9 mouse cellular contexts compared by ENCODE assay signal in genomic region chr3:131107301-131108093, GRCm38 (mm10). TPM values are rescaled to one million over a fixed set of nuclear protein-coding genes. Genes with fewer than 3 reads are reported as not detected.
DNase-seq lines count a peak whose midpoint lies in the region; ATAC-seq and TF ChIP-seq lines count a peak whose summit lies in the region.
"Had no signal": no experiment of that assay in that cellular context is flagged by ENCODE, and none has a peak within 500 bp of the region (broad histone marks: within the 10 kb centered on the region; RNA-seq: fewer than 3 reads in every experiment).

No protein-coding gene starts in this region.

- peaks cover 60% of the 10 kb centered on the region for H3K4me1 ChIP-seq in kidney, embryonic 15.5 days
- peaks cover 32% of the 10 kb centered on the region for H3K4me1 ChIP-seq in heart, embryonic 16.5 days (ENCODE audit: control insufficient read depth, insufficient read depth, low read length)
- no peaks in the 10 kb centered on the region; the same call in 1 of the 2 replicates for H3K4me1 ChIP-seq in midbrain, postnatal 0 days (ENCODE audit: insufficient read depth, low read length)

- no peak for TF ChIP-seq CTCF in midbrain, postnatal 0 days (IDR thresholded peaks at IDR 0.05)

- H3K27ac ChIP-seq in kidney, embryonic 15.5 days = 0 out of 2 replicates have a peak overlapping the region, but pooled peaks have one; percentile 28
- H3K27ac ChIP-seq in heart, embryonic 16.5 days (ENCODE audit: low read length) = no peak overlapping the region
- H3K27ac ChIP-seq in midbrain, postnatal 0 days (ENCODE audit: low read depth, low read length) = peak overlapping the region; percentile 72
- H3K27ac ChIP-seq: heart, adult 2 months had no signal

- H3K4me2 ChIP-seq in kidney, embryonic 15.5 days = peak overlapping the region; percentile 83
- H3K4me2 ChIP-seq in heart, embryonic 16.5 days (ENCODE audit: low read depth, low read length) = peak overlapping the region; percentile 90
- peak overlapping the region; percentile 67 for H3K4me2 ChIP-seq in midbrain, postnatal 0 days (ENCODE audit: low read depth, low read length, poor library complexity, severe bottlenecking)

- DNase-seq in kidney, adult 9 months = no peak
- peak; percentile 61 for DNase-seq in ZHBTc4 (ENCODE audit: low read depth, low spot score)
- no peak for DNase-seq in midbrain, postnatal 0 days (ENCODE audit: low spot score)
- DNase-seq in adrenal gland, postnatal 14 days = no peak
- DNase-seq in cerebellum, adult 18-20 months = no peak
- no peak for DNase-seq in spleen, postnatal 4 days (ENCODE audit: low spot score in 2 of 2)

- WGBS in kidney, embryonic 15.5 days = 1% methylated on average over 34 of the region's 34 CpGs
- 3% methylated on average over 34 of the region's 34 CpGs for WGBS in heart, embryonic 16.5 days
- WGBS in midbrain, postnatal 0 days = 5% methylated on average over 34 of the region's 34 CpGs

- H3K27me3 ChIP-seq in kidney, embryonic 15.5 days = peaks cover 90% of the 10 kb centered on the region
- H3K27me3 ChIP-seq in heart, embryonic 16.5 days (ENCODE audit: control insufficient read depth, insufficient read depth, low read length) = peaks cover 63% of the 10 kb centered on the region
- H3K27me3 ChIP-seq in midbrain, postnatal 0 days (ENCODE audit: insufficient read depth, low read length) = 0 out of 2 replicates have a peak, but pooled peaks cover 11% of the 10 kb centered on the region

- ATAC-seq in kidney, embryonic 15.5 days (replicated peaks; ENCODE audit: low FRiP score) = 0 out of 2 replicates have a peak, but pooled peaks have one; percentile 2
- ATAC-seq in heart, embryonic 16.5 days (replicated peaks; ENCODE audit: extremely low read depth, insufficient read depth, low FRiP score) = no peak
- no peak for ATAC-seq in midbrain, postnatal 0 days (ENCODE audit: low FRiP score)

- H3K9me3 ChIP-seq in kidney, embryonic 15.5 days (replicated peaks) = no peaks in the 10 kb centered on the region
- H3K9me3 ChIP-seq in heart, embryonic 16.5 days (replicated peaks; ENCODE audit: control insufficient read depth, low read length) = no peaks in the 10 kb centered on the region
- H3K9me3 ChIP-seq in midbrain, postnatal 0 days (ENCODE audit: low read length) = no peaks in the 10 kb centered on the region

- peak overlapping the region; percentile 46 for H3K4me3 ChIP-seq in kidney, embryonic 15.5 days (replicated peaks)
- H3K4me3 ChIP-seq in heart, embryonic 16.5 days (ENCODE audit: low read length) = peak overlapping the region; percentile 61
- H3K4me3 ChIP-seq in midbrain, postnatal 0 days (ENCODE audit: low read depth, low read length) = peak overlapping the region; percentile 36
- H3K4me3 ChIP-seq: heart, adult 2 months had no signal

- 0 out of 2 replicates have a peak overlapping the region, but pooled peaks have one; percentile 0 for H3K9ac ChIP-seq in kidney, embryonic 15.5 days
- H3K9ac ChIP-seq in heart, embryonic 16.5 days (ENCODE audit: low read length) = no peak overlapping the region
- H3K9ac ChIP-seq in midbrain, postnatal 0 days (replicated peaks; ENCODE audit: low read length, poor library complexity, severe bottlenecking) = 0 out of 2 replicates have a peak overlapping the region, but pooled peaks have one; percentile 44

- no peaks in the 10 kb centered on the region for H3K36me3 ChIP-seq in kidney, embryonic 15.5 days
- H3K36me3 ChIP-seq in heart, embryonic 16.5 days (ENCODE audit: control insufficient read depth, insufficient read depth) = no peaks in the 10 kb centered on the region
- no peaks in the 10 kb centered on the region for H3K36me3 ChIP-seq in midbrain, postnatal 0 days (ENCODE audit: insufficient read depth, low read length)

RNA-seq across cellular contexts. Expression of gene Lef1, which starts 2.8 kb away (rescaled TPM):
- polyA plus RNA-seq in kidney, embryonic 15.5 days (2015; fragmentation: Nextera tagmentation; extraction: Ambion mirVana) = 25.6 and 26.2 TPM in 2 replicates
- 14.8 and 38.4 TPM in 2 replicates for polyA plus RNA-seq in heart, embryonic 16.5 days (2015; fragmentation: Nextera tagmentation; extraction: Ambion mirVana)
- 42.0 and 48.6 TPM in 2 replicates for total RNA-seq in midbrain, postnatal 0 days (2014; rRNA removed)
- 50.4 and 52.0 TPM in 2 replicates for polyA plus RNA-seq in midbrain, postnatal 0 days (2015; fragmentation: Nextera tagmentation; extraction: Ambion mirVana)
- total RNA-seq in adrenal gland, postnatal 14 days (2021) = 10.4 and 27.0 TPM in 2 replicates
